ENCODE assay signal across 19 mouse cellular contexts in the genomic region with DNA sequence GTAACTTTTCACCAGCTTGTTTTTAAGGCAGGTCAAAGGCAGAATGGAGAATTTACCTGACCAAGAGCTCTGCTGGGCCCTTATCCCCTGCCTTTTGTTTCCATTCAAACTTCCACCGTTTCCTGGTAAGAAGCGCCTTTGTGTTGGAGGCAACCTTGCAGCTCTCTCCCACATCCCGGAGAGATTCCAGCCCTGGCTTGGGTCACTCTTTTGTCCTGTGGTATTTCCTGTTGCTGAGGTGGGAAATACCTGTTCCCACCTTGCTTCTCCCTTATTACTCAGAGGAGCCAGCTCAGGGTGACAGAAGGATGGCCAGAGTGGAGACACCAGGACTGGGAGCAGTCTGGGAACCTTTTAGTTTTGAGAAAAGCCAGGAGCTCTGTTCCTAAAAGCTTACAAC. TPM values are rescaled to one million over a fixed set of nuclear protein-coding genes. Genes with fewer than 3 reads are reported as not detected.
A peak's percentile ranks its signal among the peaks of the same experiment; 100 is the strongest.
DNase-seq lines count a peak whose midpoint lies in the region; TF ChIP-seq lines count a peak whose summit lies in the region.
"Had no signal": no experiment of that assay in that cellular context is flagged by ENCODE, and none has a peak within 500 bp of the region (broad histone marks: within the 10 kb centered on the region; RNA-seq: fewer than 3 reads in every experiment).

No protein-coding gene starts in this region.

- H3K27me3 ChIP-seq in heart, embryonic 10.5 days (ENCODE audit: insufficient read depth, poor library complexity, severe bottlenecking), result no peaks in the 10 kb centered on the region
- H3K27me3 ChIP-seq: lung, embryonic 15.5 days; midbrain, embryonic 15.5 days; neural tube, embryonic 15.5 days; stomach, embryonic 15.5 days had no signal

- TF ChIP-seq CTCF in layer of hippocampus, adult 2 months (conservative IDR thresholded peaks at IDR 0.05), result no peak

- no peaks in the 10 kb centered on the region for H3K9me3 ChIP-seq in heart, embryonic 10.5 days
- no peaks in the 10 kb centered on the region for H3K9me3 ChIP-seq in ES-E14 (ENCODE audit: control insufficient read depth, insufficient read depth, low read depth, low read length)
- H3K9me3 ChIP-seq: lung, embryonic 15.5 days; midbrain, embryonic 10.5 days; midbrain, embryonic 15.5 days; neural tube, embryonic 15.5 days; stomach, embryonic 15.5 days had no signal

- in situ Hi-C loops in ES-E14 (cut with MboI; ENCODE audit: low sequenced_read_pairs in 2 of 2, unreplicated experiment in 2 of 2), result no loop called here

- H3K9ac ChIP-seq in ES-E14 (ENCODE audit: insufficient read depth, low read depth, low read length, poor library complexity, severe bottlenecking), result no peak overlapping the region
- H3K9ac ChIP-seq: lung, embryonic 15.5 days; midbrain, embryonic 15.5 days; neural tube, embryonic 15.5 days; stomach, embryonic 15.5 days had no signal

- H3K27ac ChIP-seq in heart, embryonic 10.5 days, result peak overlapping the region; percentile 65; the same call in 1 of the 2 replicates
- peak overlapping the region; percentile 71 for H3K27ac ChIP-seq in layer of hippocampus, adult 2 months
- H3K27ac ChIP-seq in ES-E14 (ENCODE audit: insufficient read depth, low read depth, low read length, poor library complexity, severe bottlenecking), result peak overlapping the region; percentile 83; the same call in 1 of the 2 replicates
- H3K27ac ChIP-seq: lung, embryonic 15.5 days; midbrain, embryonic 10.5 days; midbrain, embryonic 15.5 days; neural tube, embryonic 15.5 days; stomach, embryonic 15.5 days had no signal

- 58% methylated on average over 3 of the region's 3 CpGs for WGBS in heart, embryonic 10.5 days

- no peak overlapping the region for H3K4me3 ChIP-seq in heart, embryonic 10.5 days
- no peak overlapping the region for H3K4me3 ChIP-seq in layer of hippocampus, adult 2 months
- no peak overlapping the region for H3K4me3 ChIP-seq in ES-E14 (ENCODE audit: insufficient read depth in 1 of 2, low read depth in 1 of 2, low read length in 2 of 2, poor library complexity in 1 of 2, severe bottlenecking in 1 of 2)
- H3K4me3 ChIP-seq: lung, embryonic 15.5 days; midbrain, embryonic 10.5 days; midbrain, embryonic 15.5 days; neural tube, embryonic 15.5 days; stomach, embryonic 15.5 days had no signal

- DNase-seq in heart, embryonic 10.5 days (ENCODE audit: low spot score), result no peak
- no peak for DNase-seq in heart, postnatal 10 days
- no peak for DNase-seq in layer of hippocampus, adult 2 months (ENCODE audit: low spot score in 2 of 2)
- no peak for DNase-seq in layer of hippocampus, adult 9-11 months
- DNase-seq in ES-E14 (ENCODE audit: low read depth, low spot score), result no peak
- DNase-seq in gastrocnemius, postnatal 14 days, result no peak
- no peak for DNase-seq in testis, postnatal 10 days (ENCODE audit: low spot score)
- DNase-seq: adrenal gland, adult 8-10 months; cerebellum, adult 8-10 months; cerebellum, postnatal 25 days; kidney, adult 2 months; kidney, postnatal 36 days; retina, postnatal 1 day; thymus, postnatal 14 days had no signal

- intact Hi-C loops in heart, postnatal 10 days (cut with DNase I), result no loop called here
- intact Hi-C loops in gastrocnemius, postnatal 14 days (cut with DNase I; ENCODE audit: low total_unique reads), result no loop called here

- H3K36me3 ChIP-seq in heart, embryonic 10.5 days, result peaks cover 7% of the 10 kb centered on the region; the same call in 1 of the 2 replicates
- H3K36me3 ChIP-seq in ES-E14 (ENCODE audit: control insufficient read depth, insufficient read depth, low read length, poor library complexity, severe bottlenecking), result peaks cover 5% of the 10 kb centered on the region
- H3K36me3 ChIP-seq: lung, embryonic 15.5 days; midbrain, embryonic 10.5 days; midbrain, embryonic 15.5 days; neural tube, embryonic 15.5 days; stomach, embryonic 15.5 days had no signal

- peaks cover 27% of the 10 kb centered on the region for H3K4me1 ChIP-seq in heart, embryonic 10.5 days
- H3K4me1 ChIP-seq in ES-E14 (ENCODE audit: control insufficient read depth in 2 of 2, insufficient read depth in 2 of 2, low read length in 2 of 2, poor library complexity in 1 of 2), result peaks cover 10% of the 10 kb centered on the region in 2 experiments
- H3K4me1 ChIP-seq: midbrain, embryonic 15.5 days; neural tube, embryonic 15.5 days; stomach, embryonic 15.5 days had no signal

TF ChIP-seq in ES-E14, 5 proteins besides CTCF, POLR2A, EP300 and RAD21:
- TF ChIP-seq ZC3H11A (IDR thresholded peaks at IDR 0.05; ENCODE audit: borderline replicate concordance, low read depth, low read length) (no peak), ZNF384 (IDR thresholded peaks at IDR 0.05; ENCODE audit: low read depth, low read length) (no peak), MAFK (IDR thresholded peaks at IDR 0.05; ENCODE audit: insufficient read depth, low read depth, low read length) (no peak)

RNA-seq across cellular contexts. Expression of a gene that starts 12.6 kb away (rescaled TPM):
- polyA plus RNA-seq in heart, embryonic 10.5 days (2016; fragmentation: Nextera tagmentation; extraction: Ambion mirVana), result 26.2 and 33.4 TPM in 2 replicates
- total RNA-seq in heart, postnatal 10 days (2021), result 1 to 10 TPM; 1.3 to 3.4 TPM
- total RNA-seq in layer of hippocampus, adult 2 months (2021), result 100 to 1,000 TPM; 388 to 405 TPM
- 17.8 and 31.7 TPM in 2 replicates for total RNA-seq in ES-E14 (2012; rRNA removed)
- total RNA-seq in gastrocnemius, postnatal 14 days (2021), result 1 to 10 TPM; 1.6 to 2.6 TPM

Comparison
In these comparisons a context has a peak if more than half of its experiments do, and no peak if none do; other contexts are left out.
1. RNA of a gene that starts 12.6 kb away (total RNA-seq): 388 to 405 TPM in layer of hippocampus, adult 2 months; 17.8 to 31.7 TPM in ES-E14, 1.3 to 3.4 TPM in heart, postnatal 10 days and 1.6 to 2.6 TPM in gastrocnemius, postnatal 14 days; every median in the first group is over 10 times any median in the second.
2. Peak in every context shown above with its lines, with median percentiles within 50 percentile points of each other: H3K27ac ChIP-seq.